Mouse (Mus musculus): Measurements from ENCODE around the gene Etnk1. TPM values are rescaled to one million over a fixed set of nuclear protein-coding genes. Genes with fewer than 3 reads are reported as not detected.
A peak's percentile ranks its signal among the peaks of the same experiment; 100 is the strongest.

Gene Etnk1
- polyA plus RNA-seq, 1 experiment, result 39.7 TPM

- Histone ChIP-seq H3K27ac (ENCODE audit: insufficient read depth, low read depth, low read length) (no peak overlapping the region), H3K4me3 (ENCODE audit: insufficient read depth, low read length) (no peak overlapping the region), H3K4me1 (ENCODE audit: control insufficient read depth, insufficient read depth, low read length) (no peaks in the 10 kb centered on the region)
- TF ChIP-seq CTCF (IDR thresholded peaks at IDR 0.05; ENCODE audit: low read depth, low read length) (no peak), POLR2A (IDR thresholded peaks at IDR 0.05; ENCODE audit: borderline replicate concordance, low read depth, low read length) (no peak)
These were observed 6.3 kb upstream of the Etnk1 start for GRCm38 (mm10) chr6:143160572-143161231.

GRCm38 (mm10) chr6:143162161-143162877 is 4.7 kb upstream of the Etnk1 start:
- Histone ChIP-seq H3K4me1 (ENCODE audit: control insufficient read depth, insufficient read depth, low read length) (peaks cover 4% of the 10 kb centered on the region), H3K27ac (ENCODE audit: insufficient read depth, low read depth, low read length) (no peak overlapping the region), H3K4me3 (ENCODE audit: insufficient read depth, low read length) (no peak overlapping the region)
- TF ChIP-seq POLR2A (IDR thresholded peaks at IDR 0.05; ENCODE audit: borderline replicate concordance, low read depth, low read length), result no peak
- TF ChIP-seq CTCF (IDR thresholded peaks at IDR 0.05; ENCODE audit: low read depth, low read length), result no peak

GRCm38 (mm10) chr6:143163956-143164905 is 2.8 kb upstream of the Etnk1 start:
- Histone ChIP-seq H3K4me3 (ENCODE audit: insufficient read depth, low read length) (no peak overlapping the region), H3K4me1 (ENCODE audit: control insufficient read depth, insufficient read depth, low read length) (peaks cover 8% of the 10 kb centered on the region), H3K27ac (ENCODE audit: insufficient read depth, low read depth, low read length) (no peak overlapping the region)
- no peak for TF ChIP-seq CTCF (IDR thresholded peaks at IDR 0.05; ENCODE audit: low read depth, low read length)
- TF ChIP-seq POLR2A (IDR thresholded peaks at IDR 0.05; ENCODE audit: borderline replicate concordance, low read depth, low read length), result no peak

GRCm38 (mm10) chr6:143164906-143165255 is 2.1 kb upstream of the Etnk1 start:
- Histone ChIP-seq H3K4me3 (ENCODE audit: insufficient read depth, low read length) (no peak overlapping the region), H3K27ac (ENCODE audit: insufficient read depth, low read depth, low read length) (no peak overlapping the region), H3K4me1 (ENCODE audit: control insufficient read depth, insufficient read depth, low read length) (peaks cover 14% of the 10 kb centered on the region)
- TF ChIP-seq CTCF (IDR thresholded peaks at IDR 0.05; ENCODE audit: low read depth, low read length) (no peak), POLR2A (IDR thresholded peaks at IDR 0.05; ENCODE audit: borderline replicate concordance, low read depth, low read length) (no peak)

GRCm38 (mm10) chr6:143165404-143166257 is 1.4 kb upstream of the Etnk1 start:
- H3K27ac ChIP-seq (ENCODE audit: insufficient read depth, low read depth, low read length), result no peak overlapping the region
- TF ChIP-seq POLR2A (IDR thresholded peaks at IDR 0.05; ENCODE audit: borderline replicate concordance, low read depth, low read length) (no peak), CTCF (IDR thresholded peaks at IDR 0.05; ENCODE audit: low read depth, low read length) (no peak)
- peaks cover 19% of the 10 kb centered on the region for H3K4me1 ChIP-seq (ENCODE audit: control insufficient read depth, insufficient read depth, low read length)
- H3K4me3 ChIP-seq (ENCODE audit: insufficient read depth, low read length), result peak overlapping the region; percentile 100

GRCm38 (mm10) chr6:143167409-143167919 is 443 bp downstream of the Etnk1 start:
- Histone ChIP-seq H3K4me3 (ENCODE audit: insufficient read depth, low read length) (peak overlapping the region; percentile 100), H3K4me1 (ENCODE audit: control insufficient read depth, insufficient read depth, low read length) (peaks cover 31% of the 10 kb centered on the region), H3K27ac (ENCODE audit: insufficient read depth, low read depth, low read length) (peak overlapping the region; percentile 71)
- TF ChIP-seq POLR2A (IDR thresholded peaks at IDR 0.05; ENCODE audit: borderline replicate concordance, low read depth, low read length) (no peak), CTCF (IDR thresholded peaks at IDR 0.05; ENCODE audit: low read depth, low read length) (no peak)

- no peak for TF ChIP-seq CTCF (IDR thresholded peaks at IDR 0.05; ENCODE audit: low read depth, low read length)
- no peak for TF ChIP-seq POLR2A (IDR thresholded peaks at IDR 0.05; ENCODE audit: borderline replicate concordance, low read depth, low read length)
- Histone ChIP-seq H3K27ac (ENCODE audit: insufficient read depth, low read depth, low read length) (peak overlapping the region; percentile 71; the same call in 1 of the 2 replicates), H3K4me1 (ENCODE audit: control insufficient read depth, insufficient read depth, low read length) (peaks cover 31% of the 10 kb centered on the region), H3K4me3 (ENCODE audit: insufficient read depth, low read length) (peak overlapping the region; percentile 100)
These were observed 1.1 kb downstream of the Etnk1 start for GRCm38 (mm10) chr6:143167981-143168674.

- Histone ChIP-seq H3K4me3 (ENCODE audit: insufficient read depth, low read length) (no peak overlapping the region), H3K4me1 (ENCODE audit: control insufficient read depth, insufficient read depth, low read length) (peaks cover 31% of the 10 kb centered on the region), H3K27ac (ENCODE audit: insufficient read depth, low read depth, low read length) (no peak overlapping the region)
- TF ChIP-seq POLR2A (IDR thresholded peaks at IDR 0.05; ENCODE audit: borderline replicate concordance, low read depth, low read length) (no peak), CTCF (IDR thresholded peaks at IDR 0.05; ENCODE audit: low read depth, low read length) (no peak)
These were observed 2.4 kb downstream of the Etnk1 start for GRCm38 (mm10) chr6:143169385-143169784.

Data from bone marrow macrophage, adult 2 months (primary cell).